Mouse (Mus musculus): ENCODE results near the gene Me3. TPM values are rescaled to one million over a fixed set of nuclear protein-coding genes. Genes with fewer than 3 reads are reported as not detected.

Gene Me3
- 9.3 and 10.5 TPM in 2 replicates for polyA plus RNA-seq (2012; rRNA removed)

DNA sequence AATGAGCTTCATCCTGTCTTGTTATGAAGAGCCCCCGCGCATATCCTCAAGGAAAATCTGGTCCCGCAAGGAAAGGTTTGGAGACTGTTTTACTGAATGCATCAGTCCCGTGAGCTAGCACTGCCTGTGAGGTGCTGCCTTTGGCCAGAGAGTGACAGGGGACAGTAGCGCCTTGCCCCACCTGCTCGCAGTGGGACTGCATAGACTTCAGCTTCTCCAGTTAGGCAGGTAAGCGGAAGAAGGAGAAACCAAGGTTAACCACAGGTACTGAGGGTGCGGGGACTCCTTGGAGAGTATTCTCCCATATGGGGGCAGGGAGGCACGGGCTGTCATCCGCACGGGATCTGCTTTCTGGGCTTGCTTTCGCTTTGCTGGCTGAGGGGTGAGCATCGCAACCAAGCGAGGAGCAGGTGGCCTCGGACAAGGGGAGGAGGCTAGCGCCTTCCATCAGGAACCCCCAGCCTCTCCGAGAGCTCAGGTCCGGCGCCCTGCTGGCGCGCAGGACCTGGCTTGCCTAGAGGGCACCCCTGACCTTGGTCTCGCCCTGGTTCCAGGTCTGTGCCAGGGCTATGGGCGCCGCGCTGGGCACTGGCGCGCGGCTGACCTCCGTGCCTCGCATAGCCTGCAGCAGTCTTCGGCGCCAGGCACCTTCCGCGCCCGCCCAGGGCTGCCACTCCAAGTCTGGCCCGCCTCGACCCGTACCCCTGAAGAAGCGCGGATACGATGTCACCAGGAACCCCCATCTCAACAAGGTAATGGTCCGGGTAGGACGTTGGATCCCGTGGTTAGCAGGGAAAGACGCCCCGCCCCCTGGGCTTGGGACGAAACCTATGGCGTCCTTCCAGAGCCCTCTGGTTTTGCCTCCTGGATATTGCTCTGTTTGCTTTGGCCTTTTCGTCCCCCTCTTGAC, at the start of gene Me3:
TSS of gene Me3 (plus strand) at position 51 of the 910 bp plus-strand sequence.

DNA sequence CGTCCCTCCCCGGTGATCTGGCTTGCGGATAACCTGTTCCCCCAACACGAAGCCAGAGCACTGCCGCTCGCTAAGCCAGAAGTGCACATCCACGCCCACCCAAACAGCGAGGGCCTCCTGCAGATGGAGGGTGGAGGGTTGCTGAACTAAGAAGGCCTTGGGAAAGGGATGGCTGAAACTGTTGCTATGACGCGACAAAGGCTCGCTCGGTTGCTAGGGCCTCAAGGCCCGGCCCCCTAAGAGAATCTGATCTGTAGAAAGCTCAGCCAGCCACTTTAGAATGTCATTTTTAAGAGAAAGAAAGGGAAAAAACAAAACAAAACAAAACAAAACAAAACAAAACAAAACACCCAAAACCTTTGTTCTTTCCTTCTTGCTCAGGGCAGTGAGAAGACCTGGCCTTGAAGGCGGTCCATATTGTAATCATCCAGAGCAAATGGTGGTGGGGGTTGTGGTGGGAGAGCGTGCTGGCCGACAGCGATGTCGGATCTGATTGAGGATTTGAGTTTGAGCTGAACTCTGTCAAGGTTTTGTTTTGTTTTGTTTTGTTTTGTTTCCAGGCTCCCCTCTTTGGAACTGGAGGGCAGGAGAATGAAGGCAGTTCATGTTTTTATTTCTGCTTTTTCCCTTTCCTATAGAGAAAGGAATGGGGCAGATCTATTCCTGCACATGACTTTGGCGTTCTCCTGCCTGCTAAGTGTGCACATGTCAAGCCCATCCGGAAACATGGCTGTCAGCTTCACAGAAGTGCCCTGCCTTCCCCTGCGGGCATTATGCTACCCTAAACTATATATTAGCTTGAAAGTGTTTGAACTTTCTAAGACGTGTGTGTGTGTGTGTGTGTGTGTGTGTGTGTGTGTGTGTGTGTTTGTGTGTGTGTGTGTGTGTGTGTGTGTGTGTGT, 271.5 kb downstream of the Me3 start, which contains the start of gene Ccdc81:
TSS of gene Ccdc81 (minus strand) at position 188 of the 902 bp plus-strand sequence.

Other genes starting within 250 kb of the Me3 start
- gene Tmem135, start 228.2 kb upstream of the Me3 start, polyA plus RNA-seq (2012; rRNA removed): 21.0 and 21.1 TPM in 2 replicates
- 3.1 and 3.2 TPM in 2 replicates for gene Fzd4, start 228.0 kb upstream of the Me3 start, polyA plus RNA-seq (2012; rRNA removed)
- gene Prss23, start 105.2 kb upstream of the Me3 start, polyA plus RNA-seq (2012; rRNA removed): 16.2 and 21.2 TPM in 2 replicates